Mouse (Mus musculus): ENCODE results near the gene Gm2174.

- TF ChIP-seq CTCF (IDR thresholded peaks at IDR 0.05; ENCODE audit: control insufficient read depth, insufficient read depth, insufficient read length) = no peak
- no peak for TF ChIP-seq MAX (IDR thresholded peaks at IDR 0.05)
- no peak for TF ChIP-seq CEBPB (IDR thresholded peaks at IDR 0.05; ENCODE audit: low read depth)
Observed at GRCm38 (mm10) chrX:56462020-56462933, 14.5 kb downstream of the Gm2174 start.

Data from C2C12 (cell line).